Mouse (Mus musculus): Measurements from ENCODE around the gene AB124611.
"Not testable (repeated sequence)": the region's sequence is repeated elsewhere in the genome, so short reads cannot be mapped to it uniquely, and the experiment has no call there.

AB124611 gene

DNA sequence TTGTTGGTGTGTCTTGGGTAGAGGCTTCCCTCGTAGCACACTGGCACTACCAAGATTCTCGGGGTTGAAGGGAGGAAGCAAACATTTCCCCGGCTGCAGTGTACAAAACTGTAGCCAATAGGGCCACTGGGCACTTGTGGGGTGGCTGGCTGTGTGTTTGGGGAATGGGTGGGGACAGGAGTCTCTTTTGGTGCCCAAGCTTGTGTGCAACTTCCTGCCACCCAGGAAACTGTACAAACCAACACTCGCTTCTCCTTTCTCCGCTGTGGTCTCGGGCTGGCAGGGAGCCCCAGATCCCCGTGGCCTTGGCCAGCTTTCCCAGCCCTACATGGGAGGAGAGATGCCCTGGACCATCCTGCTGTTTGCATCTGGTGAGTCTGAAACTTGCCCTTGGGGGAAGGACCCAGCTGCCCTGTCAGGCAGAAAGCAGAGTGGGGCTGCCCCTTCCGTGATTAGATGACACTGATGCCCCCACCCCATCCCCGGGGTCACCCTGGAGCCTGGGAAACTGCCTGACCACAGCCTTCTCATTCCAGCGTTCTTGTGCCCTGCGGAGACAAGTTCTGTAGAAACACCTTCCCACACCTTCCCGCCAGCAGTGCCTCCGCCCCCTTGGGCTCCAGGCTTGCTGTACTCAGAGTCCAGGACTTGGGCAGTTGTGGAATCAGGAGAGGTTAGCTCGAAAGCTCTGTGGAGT is at the start of gene AB124611:
Gene AB124611 (plus strand): TSS at position 240 of the 697 bp plus-strand sequence.
- DNase-seq = peak; percentile 98

GRCm38 (mm10) chr9:21477707-21478106 is 48.3 kb upstream of the AB124611 start:
- DNase-seq = no peak

- DNase-seq = peak; percentile 85
These were observed 41.9 kb upstream of the AB124611 start for GRCm38 (mm10) chr9:21484065-21484464.

GRCm38 (mm10) chr9:21488246-21488645 is 37.7 kb upstream of the AB124611 start:
- DNase-seq = not testable (repeated sequence)

DNA sequence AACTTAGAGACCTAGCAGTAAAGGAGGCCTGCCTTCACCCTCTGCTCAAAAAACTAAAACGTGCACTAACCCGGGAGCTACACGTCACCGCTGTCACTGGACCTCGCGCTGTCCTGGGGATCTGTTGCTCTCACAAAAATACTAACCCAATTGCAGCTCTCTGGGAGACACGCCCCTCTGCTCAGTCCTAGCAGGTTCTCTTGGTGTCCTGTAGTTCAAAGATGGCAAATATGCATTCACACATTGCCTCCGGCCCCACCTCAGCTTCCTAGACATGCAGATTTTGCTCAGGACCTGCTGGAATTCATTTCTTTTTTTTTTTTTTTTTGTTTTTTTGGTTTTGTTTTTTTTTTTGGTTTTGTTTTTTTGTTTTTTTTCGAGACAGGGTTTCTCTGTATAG is 35.3 kb upstream of the AB124611 start:
- peak; percentile 82 for DNase-seq

DNA sequence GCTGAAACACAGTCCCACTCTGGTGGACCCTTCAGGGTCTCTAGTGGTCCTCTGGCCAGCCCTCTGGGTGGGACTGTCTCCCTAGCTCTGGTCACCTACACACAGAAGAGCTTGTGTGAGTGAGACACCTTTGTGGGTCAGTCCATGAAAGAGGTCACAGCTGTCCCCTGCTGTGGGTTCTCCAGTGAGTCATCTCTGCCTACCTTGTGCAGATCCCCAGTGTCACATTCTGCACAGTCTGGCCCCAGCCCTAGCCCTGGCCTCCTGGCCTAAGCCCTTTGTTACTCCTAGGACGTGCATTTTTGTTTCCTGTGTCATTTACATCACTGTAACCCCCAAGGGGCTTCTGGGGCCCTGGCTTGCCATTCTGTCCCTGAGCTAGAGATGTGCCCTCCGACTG is 32.1 kb upstream of the AB124611 start:
- no peak for DNase-seq

- no peak for DNase-seq
These were observed 31.2 kb upstream of the AB124611 start for GRCm38 (mm10) chr9:21494726-21495125.

- DNase-seq = peak; percentile 97
These were observed 29.5 kb upstream of the AB124611 start for GRCm38 (mm10) chr9:21496308-21497049.

DNA sequence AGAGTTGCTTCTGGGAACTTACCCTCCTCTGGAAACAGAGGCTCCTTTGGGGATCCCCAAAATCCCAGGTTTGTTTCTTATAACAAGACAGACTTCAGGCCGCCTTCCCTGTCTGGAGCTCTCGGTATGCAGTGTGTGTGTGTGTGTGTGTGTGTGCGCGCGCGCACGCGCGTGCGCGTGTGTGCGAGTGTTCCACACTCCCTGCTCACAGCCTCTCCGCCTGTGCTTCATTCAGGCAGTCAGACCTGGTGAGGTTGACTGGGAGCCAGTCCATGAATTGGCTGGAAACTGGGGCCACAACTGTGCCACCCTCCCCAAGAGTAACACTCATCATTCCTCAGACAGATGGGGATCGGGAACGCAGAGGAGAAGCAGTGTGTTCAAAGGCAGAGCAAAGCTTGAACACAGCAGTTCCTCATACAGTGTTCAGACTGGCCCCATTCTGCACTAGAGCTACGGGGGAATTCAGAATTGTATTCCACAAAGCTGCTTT is 28.9 kb upstream of the AB124611 start:
- no peak for DNase-seq

DNA sequence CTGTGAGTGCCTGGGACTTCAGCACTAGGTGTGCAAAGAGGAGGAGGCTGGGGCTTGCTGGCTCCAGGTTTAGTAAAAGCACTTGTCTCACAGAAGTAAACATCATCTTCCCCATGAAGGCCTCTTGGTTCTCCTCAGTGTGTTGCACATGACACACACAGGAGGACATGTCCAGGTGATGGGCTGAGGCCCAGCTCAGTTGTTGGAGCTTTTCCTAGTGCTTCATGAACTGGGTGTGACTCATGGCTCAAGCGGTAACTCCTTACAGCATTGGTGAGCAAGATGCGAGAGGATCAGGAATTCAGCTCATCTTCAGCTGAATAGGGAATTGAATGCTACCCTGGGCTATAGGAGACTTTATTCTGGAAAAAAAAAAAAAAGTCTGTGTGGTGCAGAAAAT is 28.3 kb upstream of the AB124611 start:
- DNase-seq = no peak

DNA sequence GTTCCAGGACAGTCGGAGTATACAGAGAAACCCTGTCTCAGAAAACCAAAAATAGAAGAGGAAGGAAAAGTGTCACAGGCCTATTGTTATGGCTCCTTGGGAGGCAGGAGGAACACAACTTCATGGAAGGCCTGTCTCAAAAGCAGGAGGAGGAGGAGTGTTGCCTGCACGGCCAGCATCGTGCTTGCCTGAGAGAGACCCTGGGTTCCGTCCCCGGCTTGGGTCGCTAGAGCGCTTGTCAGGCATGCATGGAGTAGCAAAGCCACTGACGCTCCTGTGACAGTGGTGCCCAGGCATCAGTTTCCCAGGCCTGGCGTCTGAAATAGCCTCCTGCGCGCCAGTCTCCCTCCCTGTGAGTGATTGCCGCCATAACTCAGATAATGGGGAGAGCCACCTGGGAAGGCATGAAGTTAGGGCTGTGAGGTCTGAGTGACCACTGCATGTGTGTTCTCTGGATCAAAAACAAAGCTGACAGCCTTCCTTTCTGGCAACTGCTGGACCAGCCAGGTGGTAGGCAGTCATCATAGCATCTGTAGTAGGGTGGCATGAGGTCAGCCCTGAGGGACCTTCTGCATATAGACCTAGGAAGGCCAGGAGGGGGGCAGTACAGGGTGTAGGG is 27.6 kb upstream of the AB124611 start:
- peak; percentile 91 for DNase-seq

GRCm38 (mm10) chr9:21503352-21503751 is 22.6 kb upstream of the AB124611 start:
- DNase-seq = no peak

DNA sequence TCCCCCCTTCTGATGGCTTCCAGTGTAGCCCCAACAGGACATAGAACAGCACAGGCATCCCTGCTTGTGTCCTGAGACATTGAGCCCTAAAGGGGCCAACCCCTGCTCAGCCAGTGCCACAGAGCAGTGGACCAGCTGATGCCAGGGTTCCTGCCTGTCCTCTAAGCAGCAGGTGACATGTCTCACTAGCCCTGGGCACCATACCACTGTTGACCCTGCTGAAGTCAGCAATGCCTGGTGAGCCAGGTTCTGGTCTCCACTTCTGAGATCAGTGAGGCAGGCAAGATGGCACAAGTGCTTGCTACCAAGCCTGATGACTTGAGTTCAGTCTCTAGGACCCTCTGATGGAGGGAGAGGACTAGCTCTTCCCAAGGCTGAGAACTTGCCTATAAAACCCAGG is 20.2 kb upstream of the AB124611 start:
- no peak for DNase-seq

DNA sequence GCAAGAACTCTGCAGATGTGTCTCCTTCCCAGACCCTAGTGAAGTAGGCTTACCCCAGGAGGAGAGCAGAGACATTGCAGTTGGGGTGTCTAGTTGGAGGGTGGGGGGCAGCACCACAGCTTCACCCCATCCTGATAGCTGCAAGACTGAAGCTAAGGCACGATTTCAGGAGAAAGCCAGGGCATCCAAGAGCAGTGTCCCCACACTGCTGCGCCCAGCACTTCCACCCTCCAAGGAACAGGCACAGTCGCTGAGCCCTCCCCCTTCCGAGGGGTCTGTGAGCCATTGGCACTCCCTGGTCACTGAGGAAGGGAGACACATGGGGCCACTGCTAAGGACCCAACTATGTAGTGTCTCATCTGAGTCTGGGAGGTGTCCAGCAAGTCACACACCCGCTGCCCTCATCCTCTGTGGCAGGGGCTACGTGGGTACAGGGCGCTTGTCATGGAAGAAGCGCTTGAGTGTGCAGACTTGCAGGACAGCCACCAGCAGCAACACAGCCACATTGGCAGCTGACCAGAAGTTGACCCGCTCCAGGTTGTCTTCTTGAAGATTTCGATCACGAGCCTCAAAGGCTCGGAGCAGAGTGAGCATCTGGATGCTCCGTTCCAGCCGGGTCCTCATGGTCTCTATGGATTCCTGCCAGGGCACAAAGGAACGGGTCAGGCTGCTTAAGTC is 18.1 kb upstream of the AB124611 start:
- no peak for DNase-seq

- DNase-seq = peak; percentile 93
These were observed 17.0 kb upstream of the AB124611 start for GRCm38 (mm10) chr9:21508871-21509404.

DNA sequence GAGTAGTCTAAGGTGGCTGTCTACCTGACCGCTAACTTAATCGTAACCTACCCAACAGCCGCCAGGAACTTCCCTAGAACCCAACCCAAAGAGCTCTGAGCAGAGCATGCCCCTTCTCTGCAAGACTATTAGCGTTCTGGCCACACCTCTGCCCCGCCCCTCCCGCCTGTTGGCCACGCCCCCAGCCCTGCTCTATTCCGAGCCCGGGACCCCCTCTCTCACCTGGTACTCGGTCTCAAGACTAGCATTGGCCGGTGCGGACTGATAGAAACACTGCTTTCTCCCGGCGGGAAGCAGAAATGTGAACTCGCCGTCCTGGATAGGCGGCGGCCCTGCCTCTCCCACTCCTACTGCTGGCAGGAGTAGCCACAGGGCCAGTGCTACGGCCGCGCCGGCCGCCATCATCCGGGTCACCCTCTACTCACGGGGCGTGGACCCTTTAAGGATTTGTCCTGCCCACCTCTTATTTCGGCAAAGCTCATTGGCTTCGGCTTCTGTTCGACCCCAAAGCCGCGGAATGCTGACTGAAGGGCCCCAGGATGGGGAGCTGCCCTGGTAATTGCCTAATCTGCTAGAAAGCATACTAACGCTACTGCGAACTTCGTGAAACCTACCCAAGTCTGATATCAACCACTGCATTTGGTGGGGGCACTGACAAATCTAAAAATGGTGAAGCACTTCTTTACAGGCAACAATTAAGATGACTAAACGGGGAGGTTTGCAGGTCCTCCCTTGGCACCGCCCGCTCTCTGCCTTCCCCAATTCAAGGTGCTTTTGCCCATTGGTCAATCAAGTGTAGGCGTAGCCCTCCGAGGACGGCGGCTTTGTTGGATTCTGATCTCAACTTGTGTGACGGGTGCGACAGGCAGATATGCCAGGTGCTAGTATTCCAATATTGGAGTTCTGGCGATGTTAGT is 15.9 kb upstream of the AB124611 start, which contains the start of gene Tmed1:
Gene Tmed1 (minus strand): TSS at position 481 of the 917 bp plus-strand sequence.
- DNase-seq = peak; percentile 100

GRCm38 (mm10) chr9:21510689-21511015 is 15.3 kb upstream of the AB124611 start:
- no peak for DNase-seq

- no peak for DNase-seq
These were observed 14.9 kb upstream of the AB124611 start for GRCm38 (mm10) chr9:21511052-21511451.

- no peak for DNase-seq
These were observed 12.5 kb upstream of the AB124611 start for GRCm38 (mm10) chr9:21513466-21513865.

DNA sequence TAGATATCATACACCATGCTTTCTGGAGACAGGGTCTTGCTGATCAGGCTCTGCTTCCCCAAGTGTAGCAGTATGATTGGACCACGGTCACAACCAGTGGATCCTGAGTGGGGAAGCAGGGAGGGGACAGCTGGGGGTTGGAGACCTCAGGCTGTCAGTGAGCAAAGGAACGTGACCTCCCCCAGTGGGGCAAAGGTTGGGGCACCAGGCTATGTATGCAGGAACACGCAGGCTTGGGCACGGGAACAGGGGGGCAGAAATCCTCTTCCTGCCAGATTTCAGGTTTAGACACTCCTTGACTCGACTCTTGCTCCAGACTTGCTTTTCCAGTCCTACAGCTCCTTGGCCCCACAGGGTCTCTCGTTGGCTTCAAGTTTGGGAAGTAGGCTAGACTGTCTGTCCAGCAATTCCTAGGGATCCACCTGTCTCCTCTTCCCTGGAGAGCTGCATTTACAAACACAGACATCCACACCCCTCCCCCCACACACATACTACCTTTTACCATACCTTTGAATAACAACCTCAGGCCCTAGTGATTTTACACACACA is 8.0 kb upstream of the AB124611 start:
- peak; percentile 80 for DNase-seq

- not testable (repeated sequence) for DNase-seq
These were observed 7.3 kb upstream of the AB124611 start for GRCm38 (mm10) chr9:21518690-21519089.

Data from heart, adult 11 months (tissue).